Mouse (Mus musculus): ENCODE results near the gene Tmem39b.

- TF ChIP-seq CTCF (IDR thresholded peaks at IDR 0.05; ENCODE audit: control insufficient read depth, insufficient read depth, insufficient replicate concordance, low read depth, low read length) (no peak), POLR2A (IDR thresholded peaks at IDR 0.05; ENCODE audit: control insufficient read depth, low read depth, low read length) (no peak)
Measured at GRCm38 (mm10) chr4:129716310-129716709, 19.7 kb upstream of the Tmem39b start.
